Mouse (Mus musculus) embryo, embryonic 11.5 days (tissue): ENCODE measurements around the gene G6pc.
"Not testable (repeated sequence)": the region's sequence is repeated elsewhere in the genome, so short reads cannot be mapped to it uniquely, and the experiment has no call there.

Experiments used
- DNase-seq: peaks from one replicate; pipeline ENCODE4 v3.0.0-alpha.2; 2012; ENCODE audit warnings: low read depth, low spot score

Gene G6pc

DNA sequence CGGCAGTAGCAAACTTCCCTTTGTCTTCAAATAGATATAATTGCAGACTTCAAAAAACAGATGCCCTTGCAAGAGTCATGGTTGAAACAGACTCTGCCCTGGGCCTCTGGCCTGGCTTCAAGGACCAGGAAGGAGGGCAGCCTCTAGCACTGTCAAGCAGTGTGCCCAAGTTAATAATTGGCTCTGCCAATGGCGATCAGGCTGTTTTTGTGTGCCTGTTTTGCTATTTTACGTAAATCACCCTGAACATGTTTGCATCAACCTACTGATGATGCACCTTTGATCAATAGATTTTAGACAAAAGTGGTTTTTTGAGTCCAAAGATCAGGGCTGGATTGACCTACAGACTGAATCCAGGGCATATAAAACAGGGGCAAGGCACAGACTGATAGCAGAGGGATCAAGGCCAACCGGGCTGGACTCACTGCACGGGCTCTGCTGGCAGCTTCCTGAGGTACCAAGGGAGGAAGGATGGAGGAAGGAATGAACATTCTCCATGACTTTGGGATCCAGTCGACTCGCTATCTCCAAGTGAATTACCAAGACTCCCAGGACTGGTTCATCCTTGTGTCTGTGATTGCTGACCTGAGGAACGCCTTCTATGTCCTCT, at the start of gene G6pc:
G6pc (plus strand) TSS at position 236 of the 610 bp plus-strand sequence.
- no peak for DNase-seq

DNA sequence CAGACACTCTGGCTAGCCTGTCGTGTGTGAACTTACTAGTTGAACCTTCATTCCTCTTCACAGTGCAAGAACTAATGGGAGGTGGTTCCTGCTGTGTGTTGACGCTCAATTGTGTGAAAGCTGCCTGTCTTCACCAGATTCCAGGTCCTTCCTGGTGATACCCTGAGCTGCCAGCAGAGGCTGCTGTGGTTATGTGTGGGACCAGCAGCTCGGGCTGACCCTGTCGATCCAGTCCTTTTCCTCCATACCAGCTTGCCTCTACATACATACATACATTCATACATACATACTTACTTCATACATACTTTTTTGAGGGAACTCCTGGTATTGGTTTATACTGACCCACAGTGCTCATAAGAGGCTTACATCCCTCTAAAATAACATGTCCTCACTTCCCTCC, 43.8 kb upstream of the G6pc start:
- peak; percentile 45 for DNase-seq

DNA sequence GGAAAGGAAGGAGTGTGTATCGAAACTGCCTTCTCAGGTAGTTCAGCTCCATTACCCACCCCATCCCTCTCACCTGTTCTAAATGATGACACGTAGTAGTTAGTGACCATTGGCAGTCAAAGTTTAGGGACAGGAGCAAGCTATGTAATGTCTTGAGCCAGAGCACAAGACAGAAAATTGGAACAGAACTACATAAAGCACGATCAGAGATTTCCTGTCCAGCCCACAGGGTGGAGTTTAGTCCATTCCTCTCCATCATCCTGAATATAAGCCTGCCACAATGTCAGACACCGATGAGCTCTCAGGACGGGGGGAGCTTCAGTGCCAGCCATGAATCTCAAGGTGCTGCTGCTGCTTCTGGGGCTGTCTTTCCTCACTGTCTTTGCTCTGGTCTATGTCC, 42.6 kb upstream of the G6pc start, which contains the start of gene Aoc2:
Aoc2 (plus strand) TSS at position 301 of the 400 bp plus-strand sequence.
- DNase-seq = no peak

DNA sequence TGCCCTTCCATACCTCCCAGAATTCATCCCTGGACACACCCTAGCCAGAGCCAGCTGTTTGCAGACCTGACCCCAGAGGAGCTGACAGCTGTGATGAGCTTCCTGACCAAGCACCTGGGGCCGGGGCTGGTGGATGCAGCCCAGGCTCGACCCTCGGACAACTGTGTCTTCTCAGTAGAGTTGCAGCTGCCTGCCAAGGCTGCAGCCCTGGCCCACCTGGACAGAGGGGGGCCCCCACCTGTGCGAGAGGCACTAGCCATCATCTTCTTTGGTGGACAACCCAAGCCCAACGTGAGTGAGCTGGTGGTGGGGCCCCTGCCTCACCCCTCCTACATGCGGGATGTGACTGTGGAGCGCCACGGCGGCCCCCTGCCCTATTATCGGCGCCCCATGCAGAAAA, 42.2 kb upstream of the G6pc start:
- DNase-seq = not testable (repeated sequence)

DNA sequence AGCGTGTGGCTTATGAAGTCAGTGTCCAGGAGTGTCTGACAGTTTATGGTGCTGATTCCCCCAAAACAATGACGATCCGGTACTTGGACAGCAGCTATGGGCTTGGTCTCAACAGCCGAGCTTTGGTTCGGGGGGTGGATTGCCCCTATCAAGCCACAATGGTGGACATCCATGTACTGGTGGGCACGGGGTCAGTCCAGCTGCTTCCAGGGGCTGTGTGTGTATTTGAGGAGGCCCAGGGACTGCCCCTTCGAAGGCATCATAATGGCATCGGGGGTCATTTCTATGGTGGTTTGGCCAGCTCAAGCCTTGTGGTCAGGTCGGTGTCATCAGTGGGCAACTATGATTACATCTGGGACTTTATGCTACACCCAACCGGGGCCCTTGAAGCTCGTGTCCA, 41.2 kb upstream of the G6pc start:
- DNase-seq = no peak

DNA sequence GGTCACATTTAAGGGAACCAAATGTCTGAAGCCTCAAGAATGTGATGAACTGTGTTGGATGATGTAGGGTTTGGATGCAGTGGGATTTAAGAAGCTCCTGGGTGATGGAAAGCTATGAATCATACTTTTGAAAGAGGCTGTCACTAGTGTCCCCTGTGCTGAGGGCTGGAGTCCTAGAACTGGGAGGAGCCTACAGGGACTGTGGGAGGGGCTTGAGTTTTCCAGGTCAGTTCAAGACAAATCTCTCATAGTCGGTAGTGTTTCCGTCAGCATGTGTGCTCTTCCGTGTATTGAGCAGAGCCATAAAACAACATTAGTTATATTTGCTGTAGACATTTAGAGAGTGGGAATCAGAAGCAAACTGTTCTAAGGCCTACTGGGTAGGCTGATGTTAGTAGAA, 40.0 kb upstream of the G6pc start:
- no peak for DNase-seq

DNA sequence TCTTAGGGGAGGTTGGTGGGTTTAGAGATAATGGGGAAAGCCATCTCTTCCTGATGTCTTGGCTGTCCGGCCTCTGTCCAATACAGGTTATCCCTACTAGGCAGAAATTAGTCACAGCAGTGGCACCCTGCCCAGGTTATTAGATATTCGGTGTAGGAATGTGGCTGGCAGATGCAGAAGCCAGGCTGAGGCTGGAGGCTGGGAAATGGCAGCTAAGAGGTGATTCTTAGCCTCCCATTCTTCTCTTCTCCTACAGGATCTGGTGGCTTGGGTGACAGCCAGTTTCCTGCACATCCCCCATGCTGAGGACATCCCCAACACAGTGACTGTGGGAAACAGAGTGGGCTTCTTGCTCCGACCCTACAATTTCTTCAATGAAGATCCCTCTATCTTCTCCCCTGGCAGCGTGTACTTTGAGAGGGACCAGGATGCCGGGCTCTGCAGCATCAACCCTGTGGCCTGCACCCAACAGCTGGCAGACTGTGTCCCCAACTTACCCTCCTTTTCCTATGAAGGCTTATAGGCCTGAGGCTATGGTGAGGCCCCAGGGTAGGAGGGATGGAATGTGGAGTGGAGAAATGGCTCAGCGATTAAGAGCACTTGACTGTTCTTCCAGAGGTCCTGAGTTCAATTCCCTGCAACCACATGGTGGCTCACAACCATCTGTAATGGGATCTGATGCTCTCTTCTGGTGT, 38.3 kb upstream of the G6pc start:
- no peak for DNase-seq

DNA sequence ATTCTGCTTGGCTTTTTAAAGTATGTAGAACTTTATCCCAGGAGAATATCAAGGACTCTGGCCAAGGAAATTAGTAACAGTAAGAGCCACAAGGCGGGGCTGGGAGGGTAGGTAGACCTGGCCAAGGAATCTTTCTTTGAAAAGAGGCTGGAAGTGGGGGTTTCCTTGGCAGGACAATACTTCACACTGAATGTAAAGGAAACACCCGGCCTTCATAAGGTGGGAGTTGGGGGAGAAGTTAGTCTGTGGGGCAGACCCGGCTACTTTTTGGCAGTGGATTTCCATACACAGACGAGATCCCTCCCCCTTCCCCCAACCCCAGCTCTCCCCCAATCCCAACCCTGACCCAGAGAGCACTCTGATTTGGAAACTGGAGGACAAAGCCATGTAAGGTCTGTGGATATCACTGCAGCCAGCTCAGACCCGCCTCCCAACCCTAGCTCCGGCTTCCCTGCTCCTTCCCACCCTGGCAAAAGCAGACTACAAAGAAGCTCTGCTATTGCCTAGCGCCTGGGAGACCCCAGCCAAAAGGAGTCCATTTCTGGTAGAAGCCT, 36.9 kb upstream of the G6pc start, which contains the start of gene Aoc3:
Aoc3 (plus strand) TSS at position 235 of the 554 bp plus-strand sequence.
- DNase-seq = no peak

DNA sequence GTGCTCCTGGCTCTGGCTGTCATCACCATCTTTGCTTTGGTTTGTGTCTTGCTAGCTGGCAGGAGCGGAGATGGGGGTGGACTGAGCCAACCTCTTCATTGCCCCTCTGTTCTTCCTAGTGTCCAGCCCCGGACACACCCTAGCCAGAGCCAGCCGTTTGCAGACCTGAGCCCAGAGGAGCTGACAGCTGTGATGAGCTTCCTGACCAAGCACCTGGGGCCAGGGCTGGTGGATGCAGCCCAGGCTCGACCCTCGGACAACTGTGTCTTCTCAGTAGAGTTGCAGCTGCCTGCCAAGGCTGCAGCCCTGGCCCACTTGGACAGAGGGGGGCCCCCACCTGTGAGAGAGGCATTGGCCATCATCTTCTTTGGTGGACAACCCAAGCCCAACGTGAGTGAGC, 36.4 kb upstream of the G6pc start:
- not testable (repeated sequence) for DNase-seq

DNA sequence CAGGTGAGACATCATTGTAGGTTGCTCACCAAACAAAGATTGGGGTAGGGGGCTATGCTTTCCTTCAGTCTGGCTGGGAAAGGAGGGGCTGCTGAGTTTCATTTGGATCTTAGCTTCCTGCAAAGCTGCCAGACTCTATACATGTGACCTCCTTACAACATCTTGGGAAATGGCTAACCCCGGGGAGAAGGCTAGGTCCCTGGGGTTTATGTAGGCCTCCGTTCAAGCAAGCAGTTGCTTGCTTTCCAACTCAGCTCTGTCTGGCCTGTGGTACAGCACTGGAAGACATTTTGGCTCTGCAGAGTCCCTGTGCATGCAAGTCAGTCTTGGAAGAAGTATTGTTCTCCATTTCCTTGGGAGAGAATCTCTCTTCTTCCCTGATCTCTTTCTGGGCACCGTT, 34.8 kb upstream of the G6pc start:
- no peak for DNase-seq

DNA sequence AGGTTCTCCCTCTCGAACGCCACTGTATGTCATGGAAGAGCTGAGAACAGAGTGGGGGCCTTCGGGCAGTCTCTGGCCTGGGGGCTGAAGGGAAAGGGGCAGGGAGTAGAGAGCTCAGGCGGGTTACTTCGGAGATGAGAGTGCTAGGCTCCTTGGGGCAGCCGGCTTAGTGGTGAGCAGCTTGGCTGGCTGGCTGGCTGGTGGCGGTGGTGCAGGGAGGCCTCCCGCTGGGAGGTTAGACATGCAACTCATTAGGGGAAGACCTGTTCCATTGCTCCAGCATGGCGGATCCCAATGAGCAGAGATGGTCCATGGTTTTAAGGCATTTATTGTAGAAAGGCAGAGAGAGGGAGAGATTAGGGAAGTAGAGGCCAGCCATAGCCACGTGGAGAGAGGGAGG, 33.3 kb upstream of the G6pc start:
- DNase-seq = no peak

DNA sequence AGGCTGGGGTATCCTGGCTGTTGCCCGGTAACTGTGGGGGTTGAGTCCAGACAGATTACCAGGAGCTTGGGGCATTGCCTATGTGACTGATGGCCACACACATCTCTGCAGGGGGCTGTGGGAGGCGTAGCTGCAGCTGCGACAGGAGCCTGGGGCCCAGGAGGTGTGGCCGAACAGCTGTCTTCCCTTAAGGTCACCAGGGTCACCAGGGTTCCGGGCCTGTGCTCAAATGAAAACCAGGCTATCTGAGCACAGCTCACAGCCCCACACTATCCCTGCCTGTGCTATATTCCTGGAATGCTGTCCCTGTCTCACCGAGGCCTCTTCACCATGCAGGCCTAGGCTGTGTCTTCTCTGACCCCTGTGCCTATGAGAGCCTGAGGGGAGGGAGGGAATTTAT, 32.8 kb upstream of the G6pc start:
- DNase-seq = no peak

DNA sequence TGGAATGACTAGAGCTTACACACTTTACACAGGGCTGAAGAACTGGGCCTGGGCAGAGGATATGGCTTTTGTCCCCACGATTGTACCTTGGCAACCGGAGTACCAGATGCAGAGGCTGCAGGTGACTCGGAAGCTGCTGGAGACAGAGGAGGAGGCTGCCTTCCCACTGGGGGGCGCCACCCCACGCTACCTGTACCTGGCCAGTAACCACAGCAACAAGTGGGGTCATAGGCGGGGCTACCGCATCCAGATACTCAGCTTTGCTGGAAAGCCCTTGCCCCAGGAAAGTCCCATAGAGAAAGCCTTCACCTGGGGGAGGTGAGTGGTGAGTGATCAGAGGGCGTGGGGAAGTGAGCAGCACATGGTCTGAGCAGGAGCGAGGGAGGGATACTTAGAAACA, 31.7 kb upstream of the G6pc start:
- no peak for DNase-seq

DNA sequence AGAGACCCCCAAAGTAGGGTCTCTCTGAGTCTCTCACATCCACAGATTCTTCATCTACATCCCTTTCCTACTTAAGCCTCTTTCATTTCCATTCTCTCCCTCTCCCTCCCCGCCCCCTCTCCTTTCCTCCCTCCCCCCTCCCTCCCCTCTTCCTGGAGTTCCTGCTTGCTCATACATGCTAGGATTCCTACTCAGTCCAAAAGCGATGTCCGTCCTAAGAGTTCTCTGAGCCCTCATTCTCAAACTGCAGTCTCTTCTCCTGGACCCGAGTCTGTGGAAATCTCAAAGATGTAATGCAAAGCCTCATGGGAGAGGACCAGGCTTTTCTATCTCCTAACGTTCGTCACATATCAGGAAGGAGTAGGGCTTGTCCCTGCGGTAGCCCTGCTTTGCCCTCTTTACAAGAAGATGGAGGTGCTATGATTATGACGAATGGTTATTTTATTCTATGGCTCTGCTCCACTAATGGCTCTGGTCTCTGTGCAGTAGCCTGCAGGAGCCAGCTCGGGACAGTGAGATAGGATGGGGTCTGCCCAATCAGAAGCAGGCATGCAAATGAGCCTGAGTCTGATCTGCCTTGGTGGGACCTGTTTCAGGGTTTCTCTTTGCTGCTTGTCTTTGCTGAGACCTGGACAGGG, 29.1 kb upstream of the G6pc start:
- peak; percentile 53 for DNase-seq

DNA sequence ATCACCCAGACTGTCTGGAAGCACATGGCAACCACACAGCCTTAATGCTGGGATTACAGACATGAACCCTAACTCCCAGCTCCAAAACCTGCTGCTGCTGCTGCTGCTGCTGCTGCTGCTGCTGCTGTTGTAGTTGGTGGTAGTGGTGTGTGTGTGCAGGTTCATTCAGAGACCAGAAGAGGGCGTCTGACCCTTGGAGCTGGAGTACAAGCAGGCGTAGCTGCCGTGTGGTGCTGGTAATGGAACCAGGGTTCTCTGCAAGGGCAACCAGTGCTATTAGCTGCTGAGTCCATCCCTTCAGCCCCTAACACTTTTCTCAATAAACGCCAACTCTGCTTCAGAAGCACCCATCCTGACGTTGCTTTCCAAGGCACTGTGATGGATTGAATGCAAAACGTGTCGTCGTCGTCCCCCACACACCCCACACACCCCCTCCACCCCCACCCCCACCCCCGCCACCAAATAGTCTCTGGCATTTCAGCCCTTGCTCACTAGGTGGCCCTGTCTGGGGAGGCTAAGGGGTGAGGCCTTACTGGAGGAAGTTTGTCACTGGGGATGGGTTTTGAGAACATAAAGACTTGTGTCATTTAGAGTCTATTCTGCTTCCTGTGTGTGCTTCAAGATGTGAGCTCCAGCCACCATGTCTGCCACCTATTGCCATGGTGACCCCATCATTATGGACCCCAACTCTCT, 20.1 kb upstream of the G6pc start:
- no peak for DNase-seq

DNA sequence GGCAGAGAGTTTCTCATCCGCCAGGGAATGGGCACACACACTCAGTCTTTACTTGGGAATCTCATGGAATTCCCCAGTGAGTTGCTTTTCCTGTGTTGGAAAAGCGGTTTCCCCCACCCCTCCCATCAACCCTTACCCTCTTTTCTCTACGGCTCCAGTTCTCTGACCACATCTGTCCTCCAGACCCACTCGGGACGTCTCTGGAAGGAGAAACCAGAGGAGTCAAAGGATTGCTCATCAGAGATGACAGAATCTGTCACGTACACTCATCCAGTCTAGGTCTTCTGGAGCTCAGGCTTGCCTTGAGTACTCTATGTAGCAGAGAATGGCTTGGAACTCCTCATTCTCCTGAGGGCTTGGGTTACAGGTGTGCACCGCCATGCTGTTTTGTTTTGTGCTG, 18.6 kb upstream of the G6pc start:
- no peak for DNase-seq

DNA sequence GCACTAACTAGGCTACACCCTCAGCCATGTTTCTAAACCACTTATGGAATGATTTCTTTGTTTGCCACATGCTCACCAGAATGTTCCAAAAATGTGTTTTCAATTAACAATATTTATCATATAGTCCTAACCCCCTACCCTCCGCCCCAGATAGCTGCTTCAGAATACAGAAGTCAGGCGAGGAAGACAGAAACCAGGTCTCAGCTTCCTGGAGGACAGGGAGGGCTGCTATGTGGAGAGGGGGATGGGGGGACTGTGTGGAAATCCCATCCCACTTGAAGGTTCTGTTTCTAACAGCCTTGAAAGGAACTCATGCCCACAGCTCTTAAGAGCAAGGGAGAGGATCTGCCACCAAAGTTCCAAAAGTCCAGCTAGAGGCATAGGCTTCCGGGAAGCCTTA, 18.1 kb upstream of the G6pc start:
- no peak for DNase-seq

DNA sequence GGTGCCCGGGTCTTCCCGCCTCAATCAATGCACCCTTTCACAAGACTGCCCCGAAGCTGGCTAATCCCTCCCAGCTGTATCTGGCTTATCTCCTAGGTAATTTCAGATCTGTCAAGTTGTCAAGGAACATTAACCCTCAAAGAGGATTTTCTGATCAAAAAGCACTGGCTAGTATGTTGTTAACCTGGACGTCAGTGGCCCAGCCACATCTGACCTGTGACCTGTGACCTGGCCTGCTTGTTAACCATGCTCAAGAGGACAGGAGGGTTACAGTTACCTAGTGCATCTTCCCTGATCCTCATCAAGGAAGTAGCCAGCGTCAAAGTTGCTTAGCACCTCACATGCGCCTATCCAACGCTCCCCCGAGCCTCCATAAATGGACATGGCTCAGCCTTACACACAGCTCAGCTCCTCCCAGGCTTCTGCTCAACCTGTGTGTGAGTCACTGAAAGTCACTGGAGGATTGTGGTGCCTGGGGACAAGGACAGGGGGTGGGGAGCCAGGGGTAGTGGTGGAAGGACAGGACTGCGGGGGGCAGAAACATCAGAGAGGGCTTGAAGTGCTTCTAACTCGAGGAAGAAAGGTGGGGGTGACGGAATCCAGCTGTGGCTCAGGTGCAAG, 16.2 kb upstream of the G6pc start:
- no peak for DNase-seq

DNA sequence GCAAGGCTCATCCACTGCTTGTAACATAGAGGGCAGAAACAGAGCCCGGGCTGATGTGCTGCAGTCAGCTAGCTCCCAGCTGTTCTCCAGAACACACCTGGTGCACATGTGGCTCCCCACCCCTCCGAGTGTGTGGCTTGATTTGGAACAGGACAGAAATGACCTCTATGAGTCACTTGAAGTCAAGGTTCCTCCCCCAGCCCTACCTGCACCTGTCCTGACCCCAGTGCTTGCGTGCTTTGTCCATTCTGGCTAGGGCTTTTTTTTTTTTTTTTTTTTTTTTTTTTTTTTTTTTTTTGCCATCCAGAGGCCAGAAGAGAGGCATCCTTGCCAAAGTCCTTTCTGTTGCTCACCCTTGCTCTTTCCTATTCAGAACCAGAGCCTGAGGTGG, 15.6 kb upstream of the G6pc start:
- no peak for DNase-seq

DNA sequence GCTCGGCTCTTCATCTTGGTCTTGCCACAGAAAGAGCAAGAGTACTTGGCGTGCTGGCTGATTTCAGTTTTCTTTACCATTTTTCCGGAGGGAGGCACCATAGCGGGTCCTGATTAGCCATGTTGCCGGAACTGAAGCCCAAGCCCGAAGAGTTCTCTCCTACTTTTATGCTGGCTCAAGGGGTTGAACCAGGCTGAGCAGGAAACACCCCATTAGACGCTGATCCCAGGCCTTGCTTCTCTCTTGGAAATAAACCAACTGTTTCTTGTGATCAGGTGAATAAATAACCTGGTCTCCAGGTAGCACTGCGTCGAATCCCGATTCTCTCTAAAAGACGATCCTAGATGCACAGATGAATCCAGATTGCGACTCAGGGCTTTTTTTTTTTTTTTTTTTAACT, 13.9 kb upstream of the G6pc start:
- DNase-seq = no peak

DNA sequence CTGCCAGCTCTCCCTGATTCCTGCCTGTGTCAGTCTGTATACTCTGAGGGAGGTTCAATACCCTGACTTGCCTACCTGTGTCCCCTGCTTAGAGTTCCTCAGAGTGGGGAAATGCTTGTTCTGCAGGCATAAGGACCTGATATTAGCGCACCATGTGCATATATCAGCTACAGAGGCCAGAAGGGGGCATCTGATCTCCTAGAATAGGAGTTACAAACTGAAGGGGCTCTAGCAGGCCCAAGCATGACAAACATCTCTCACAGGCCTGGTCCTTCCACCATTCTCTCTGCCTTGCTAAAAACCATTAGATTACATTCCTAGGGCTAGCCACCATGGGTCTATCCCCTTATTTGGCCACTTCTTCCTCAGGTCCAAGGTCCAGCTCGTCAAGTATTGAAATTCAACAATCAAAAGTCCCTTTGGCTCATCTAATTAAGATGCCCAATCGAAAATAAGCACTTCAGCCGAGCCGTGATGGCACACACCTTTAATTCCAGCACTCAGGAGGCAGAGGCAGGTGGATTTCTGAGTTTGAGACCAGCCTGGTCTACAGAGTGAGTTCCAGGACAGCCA, 12.8 kb upstream of the G6pc start:
- no peak for DNase-seq
